Mouse (Mus musculus) hindbrain, embryonic 10.5 days (tissue): ENCODE data around the gene Kcnh1. TPM values are rescaled to one million over a fixed set of nuclear protein-coding genes. Genes with fewer than 3 reads are reported as not detected.

Experiments used
- DNase-seq: peaks from one replicate; pipeline ENCODE4 v3.0.0-alpha.2; 2017; ENCODE audit warnings: low spot score
- H3K27ac ChIP-seq: fragments of 300-500 bp; sonication (generic); 2 replicates; pipeline ENCODE4 v1.5.1; 2016; ENCODE audit warnings: mild to moderate bottlenecking, moderate library complexity
- H3K27me3 ChIP-seq: fragments of 300-500 bp; sonication (generic); 2 replicates; pipeline ENCODE4 v1.6.1; 2016; ENCODE audit warnings: mild to moderate bottlenecking; ENCODE audit not compliant: poor library complexity, insufficient read depth, severe bottlenecking
- H3K36me3 ChIP-seq: fragments of 300-500 bp; sonication (generic); 2 replicates; pipeline ENCODE4 v1.6.1; 2016; ENCODE audit warnings: mild to moderate bottlenecking, moderate library complexity
- H3K4me1 ChIP-seq: fragments of 300-500 bp; sonication (generic); replicated peaks from 2 replicates; pipeline ENCODE4 v1.6.1; 2016; ENCODE audit warnings: mild to moderate bottlenecking
- H3K4me3 ChIP-seq: fragments of 300-500 bp; sonication (generic); 2 replicates; pipeline ENCODE4 v1.5.1; 2016; ENCODE audit warnings: mild to moderate bottlenecking, moderate library complexity
- H3K9me3 ChIP-seq: fragments of 300-500 bp; sonication (generic); 2 replicates; pipeline ENCODE4 v1.6.1; 2016; ENCODE audit warnings: mild to moderate bottlenecking, moderate library complexity
- WGBS: fragments of 180-500 bp; shearing (Covaris S2); methylation state at CpG from one replicate; pipeline ENCODE4 v1.1.7; 2016; 5-methylcytosine and 5-hydroxymethylcytosine counted together
- polyA plus RNA-seq: library from polyadenylated mRNA; unstranded; fragments of >200 nt; fragmentation: Nextera tagmentation; extraction: Ambion mirVana; gene quantifications from 2 replicates; pipeline ENCODE4 v1.2.1, GENCODE M21; 2016

Gene Kcnh1
- polyA plus RNA-seq, 1 experiment from 2014 or later, result 0.84 TPM

- Histone ChIP-seq H3K27ac (no peak overlapping the region), H3K4me1 (peaks cover 12% of the 10 kb centered on the region), H3K4me3 (no peak overlapping the region), H3K9me3 (no peaks in the 10 kb centered on the region), H3K36me3 (no peaks in the 10 kb centered on the region), H3K27me3 (no peaks in the 10 kb centered on the region)
- DNase-seq, result no peak
These were observed 120.7 kb downstream of the Kcnh1 start for GRCm38 (mm10) chr1:192311298-192311697.

- DNase-seq, result no peak
- H3K27ac ChIP-seq, result no peak overlapping the region
- no peaks in the 10 kb centered on the region for H3K9me3 ChIP-seq
- H3K4me1 ChIP-seq, result peaks cover 12% of the 10 kb centered on the region
- no peak overlapping the region for H3K4me3 ChIP-seq
- H3K27me3 ChIP-seq, result no peaks in the 10 kb centered on the region
- no peaks in the 10 kb centered on the region for H3K36me3 ChIP-seq
- WGBS, result 79% methylated on average over 6 of the region's 6 CpGs
These were observed 121.4 kb downstream of the Kcnh1 start for GRCm38 (mm10) chr1:192311851-192312438.

GRCm38 (mm10) chr1:192312446-192312845, 121.9 kb downstream of the Kcnh1 start:
- H3K27ac ChIP-seq, result no peak overlapping the region
- no peaks in the 10 kb centered on the region for H3K36me3 ChIP-seq
- WGBS, result 52% methylated on average over 4 of the region's 4 CpGs
- no peak for DNase-seq
- H3K27me3 ChIP-seq, result no peaks in the 10 kb centered on the region
- H3K9me3 ChIP-seq, result no peaks in the 10 kb centered on the region
- H3K4me1 ChIP-seq, result peaks cover 14% of the 10 kb centered on the region
- H3K4me3 ChIP-seq, result no peak overlapping the region

GRCm38 (mm10) chr1:192312998-192313397, 122.4 kb downstream of the Kcnh1 start:
- 64% methylated on average over 4 of the region's 4 CpGs for WGBS
- no peaks in the 10 kb centered on the region for H3K9me3 ChIP-seq

GRCm38 (mm10) chr1:192313571-192313972, 123.0 kb downstream of the Kcnh1 start:
- Histone ChIP-seq H3K9me3 (no peaks in the 10 kb centered on the region), H3K27me3 (no peaks in the 10 kb centered on the region), H3K4me3 (no peak overlapping the region), H3K27ac (no peak overlapping the region), H3K4me1 (peaks cover 15% of the 10 kb centered on the region), H3K36me3 (no peaks in the 10 kb centered on the region)
- DNase-seq, result peak; percentile 15
- 70% methylated on average over 7 of the region's 7 CpGs for WGBS

More at GRCm38 (mm10) chr1:192312998-192313397, 122.4 kb downstream of the Kcnh1 start:
- no peak for DNase-seq
- peaks cover 15% of the 10 kb centered on the region for H3K4me1 ChIP-seq
- no peaks in the 10 kb centered on the region for H3K27me3 ChIP-seq
- no peak overlapping the region for H3K4me3 ChIP-seq
- H3K27ac ChIP-seq, result no peak overlapping the region
- no peaks in the 10 kb centered on the region for H3K36me3 ChIP-seq

- no peak overlapping the region for H3K4me3 ChIP-seq
- 48% methylated on average over 3 of the region's 3 CpGs for WGBS
These were observed 123.5 kb downstream of the Kcnh1 start for GRCm38 (mm10) chr1:192314044-192314443.

GRCm38 (mm10) chr1:192315392-192316070, 125.0 kb downstream of the Kcnh1 start:
- DNase-seq, result no peak
- WGBS, result 65% methylated on average over 1 of the region's 1 CpGs

More at GRCm38 (mm10) chr1:192314044-192314443, 123.5 kb downstream of the Kcnh1 start:
- no peaks in the 10 kb centered on the region for H3K36me3 ChIP-seq
- H3K27ac ChIP-seq, result no peak overlapping the region
- H3K9me3 ChIP-seq, result no peaks in the 10 kb centered on the region
- no peaks in the 10 kb centered on the region for H3K27me3 ChIP-seq
- H3K4me1 ChIP-seq, result peaks cover 15% of the 10 kb centered on the region
- no peak for DNase-seq

GRCm38 (mm10) chr1:192324223-192324622, 133.6 kb downstream of the Kcnh1 start:
- Histone ChIP-seq H3K4me3 (no peak overlapping the region), H3K9me3 (0 out of 2 replicates have a peak, but pooled peaks cover 2% of the 10 kb centered on the region), H3K27ac (no peak overlapping the region), H3K4me1 (no peaks in the 10 kb centered on the region), H3K27me3 (no peaks in the 10 kb centered on the region), H3K36me3 (no peaks in the 10 kb centered on the region)
- no peak for DNase-seq
- 65% methylated on average over 3 of the region's 3 CpGs for whole genome bisulfite sequencing

More at GRCm38 (mm10) chr1:192315392-192316070, 125.0 kb downstream of the Kcnh1 start:
- Histone ChIP-seq H3K27me3 (no peaks in the 10 kb centered on the region), H3K4me1 (peaks cover 15% of the 10 kb centered on the region), H3K27ac (no peak overlapping the region), H3K36me3 (no peaks in the 10 kb centered on the region), H3K9me3 (no peaks in the 10 kb centered on the region), H3K4me3 (no peak overlapping the region)

GRCm38 (mm10) chr1:192327052-192327451, 136.5 kb downstream of the Kcnh1 start:
- Histone ChIP-seq H3K9me3 (peaks cover 3% of the 10 kb centered on the region; the same call in 1 of the 2 replicates), H3K4me1 (no peaks in the 10 kb centered on the region), H3K36me3 (no peaks in the 10 kb centered on the region), H3K27ac (no peak overlapping the region), H3K27me3 (no peaks in the 10 kb centered on the region), H3K4me3 (no peak overlapping the region)
- 90% methylated on average over 8 of the region's 8 CpGs for WGBS
- DNase-seq, result no peak

- Histone ChIP-seq H3K9me3 (peaks cover 8% of the 10 kb centered on the region; the same call in 1 of the 2 replicates), H3K4me3 (no peak overlapping the region), H3K27ac (no peak overlapping the region), H3K4me1 (no peaks in the 10 kb centered on the region), H3K36me3 (no peaks in the 10 kb centered on the region), H3K27me3 (no peaks in the 10 kb centered on the region)
- 84% methylated on average over 6 of the region's 6 CpGs for WGBS
- DNase-seq, result no peak
These were observed 140.6 kb downstream of the Kcnh1 start for GRCm38 (mm10) chr1:192331207-192331606.

- no peaks in the 10 kb centered on the region for H3K4me1 ChIP-seq
- 86% methylated on average over 5 of the region's 5 CpGs for WGBS
- DNase-seq, result no peak
These were observed 145.5 kb downstream of the Kcnh1 start for GRCm38 (mm10) chr1:192336029-192336428.

GRCm38 (mm10) chr1:192339361-192340077, 148.9 kb downstream of the Kcnh1 start:
- Histone ChIP-seq H3K9me3 (peaks cover 11% of the 10 kb centered on the region), H3K4me1 (no peaks in the 10 kb centered on the region), H3K4me3 (no peak overlapping the region), H3K36me3 (no peaks in the 10 kb centered on the region), H3K27ac (no peak overlapping the region), H3K27me3 (no peaks in the 10 kb centered on the region)
- 86% methylated on average over 9 of the region's 9 CpGs for WGBS
- DNase-seq, result no peak

More at GRCm38 (mm10) chr1:192336029-192336428, 145.5 kb downstream of the Kcnh1 start:
- H3K27ac ChIP-seq, result no peak overlapping the region
- no peaks in the 10 kb centered on the region for H3K27me3 ChIP-seq
- H3K4me3 ChIP-seq, result no peak overlapping the region
- H3K36me3 ChIP-seq, result no peaks in the 10 kb centered on the region
- H3K9me3 ChIP-seq, result peaks cover 13% of the 10 kb centered on the region; the same call in 1 of the 2 replicates

GRCm38 (mm10) chr1:192341774-192342173, 151.2 kb downstream of the Kcnh1 start:
- H3K4me3 ChIP-seq, result no peak overlapping the region
- H3K9me3 ChIP-seq, result peaks cover 11% of the 10 kb centered on the region
- no peak overlapping the region for H3K27ac ChIP-seq
- no peaks in the 10 kb centered on the region for H3K27me3 ChIP-seq
- no peaks in the 10 kb centered on the region for H3K36me3 ChIP-seq
- H3K4me1 ChIP-seq, result 0 out of 2 replicates have a peak, but pooled peaks cover 4% of the 10 kb centered on the region
- 86% methylated on average over 4 of the region's 4 CpGs for WGBS
- no peak for DNase-seq
